Mouse (Mus musculus) liver, adult 2 months (tissue): ENCODE results near the gene Vmn1r24. TPM values are rescaled to one million over a fixed set of nuclear protein-coding genes. Genes with fewer than 3 reads are reported as not detected.
"Not testable (repeated sequence)": the region's sequence is repeated elsewhere in the genome, so short reads cannot be mapped to it uniquely, and the experiment has no call there.

ENCODE experiments used
- DNase-seq: peaks from one replicate; pipeline ENCODE4 v3.0.0-alpha.2; 2011; ENCODE audit warnings: low read depth, low spot score; ENCODE audit errors: extremely low read depth
- H3K27ac ChIP-seq: fragments of 200-500 bp; replicated peaks from 2 replicates; pipeline ENCODE4 v1.5.1; 2012; ENCODE audit warnings: low read depth, mild to moderate bottlenecking, control low read depth, inconsistent platforms, low read length; ENCODE audit not compliant: insufficient read depth
- H3K27me3 ChIP-seq: fragments of 200-500 bp; 2 replicates; pipeline ENCODE4 v1.6.1; 2012; ENCODE audit warnings: mild to moderate bottlenecking, moderate library complexity, low read length, inconsistent platforms; ENCODE audit not compliant: control insufficient read depth, insufficient read depth
- H3K36me3 ChIP-seq: fragments of 200-500 bp; 2 replicates; pipeline ENCODE4 v1.6.1; 2012; ENCODE audit warnings: low read length, inconsistent platforms; ENCODE audit not compliant: control insufficient read depth, insufficient read depth
- H3K4me1 ChIP-seq: fragments of 200-500 bp; 2 replicates; pipeline ENCODE4 v1.6.1; 2011; ENCODE audit warnings: low read length; ENCODE audit not compliant: control insufficient read depth, insufficient read depth
- H3K4me3 ChIP-seq: fragments of 200-500 bp; 2 replicates; pipeline ENCODE4 v1.5.1; 2011; ENCODE audit warnings: low read depth, mild to moderate bottlenecking, control low read depth, low read length, moderate library complexity; ENCODE audit not compliant: insufficient read depth
- H3K79me2 ChIP-seq: fragments of 200-500 bp; 2 replicates; pipeline ENCODE4 v1.6.1; 2012; ENCODE audit warnings: inconsistent platforms, mild to moderate bottlenecking, low read length, moderate library complexity; ENCODE audit not compliant: control insufficient read depth, insufficient read depth
- H3K9ac ChIP-seq: fragments of 200-500 bp; 2 replicates; pipeline ENCODE4 v1.6.1; 2012; ENCODE audit warnings: low read depth, mild to moderate bottlenecking, control low read depth, inconsistent platforms, low read length
- CTCF ChIP-seq: fragments of 200-500 bp; IDR thresholded peaks from 2 replicates; pipeline ENCODE4 v1.5.1; 2011; ENCODE audit warnings: low read depth, low read length, control low read depth
- POLR2A ChIP-seq: fragments of 200-500 bp; IDR thresholded peaks from 2 replicates; pipeline ENCODE4 v1.6.1; 2011; ENCODE audit warnings: low read length, control low read depth; ENCODE audit not compliant: insufficient read depth; ENCODE audit errors: extremely low read depth
- WGBS: fragments of 180-500 bp; shearing (Covaris S2); methylation state at CpG from one replicate; pipeline ENCODE4 v1.1.7; 2018; 5-methylcytosine and 5-hydroxymethylcytosine counted together
- polyA plus RNA-seq: library from polyadenylated mRNA; depleted of rRNA; stranded (reverse); fragments of >200 nt; gene quantifications from 2 replicates; pipeline ENCODE4 v1.2.3, GENCODE M21; 2012; rRNA removed
- total RNA-seq: library from RNA; depleted of rRNA; stranded (reverse); fragments of >200 nt; gene quantifications from 2 replicates; pipeline ENCODE4 v1.2.3, GENCODE M21; 2014; rRNA removed

Gene Vmn1r24
- total RNA-seq (not detected in 2 replicates), polyA plus RNA-seq (not detected in 2 replicates)

- not testable (repeated sequence) for DNase-seq, H3K4me1 ChIP-seq, H3K27ac ChIP-seq, H3K4me3 ChIP-seq, H3K27me3 ChIP-seq, H3K9ac ChIP-seq, H3K79me2 ChIP-seq, H3K36me3 ChIP-seq
- WGBS: 71% methylated on average over 1 of the region's 1 CpGs
Measured at GRCm38 (mm10) chr6:57961403-57961802, at the start of gene Vmn1r24. Gene Vmn1r24 (minus strand): TSS chr6:57961503.

- Histone ChIP-seq H3K4me1 (no peaks in the 10 kb centered on the region), H3K79me2 (no peaks in the 10 kb centered on the region), H3K4me3 (no peak within 1 kb of the TSS), H3K27me3 (no peaks in the 10 kb centered on the region), H3K27ac (no peak within 1 kb of the TSS), H3K9ac (no peak within 1 kb of the TSS), H3K36me3 (no peaks in the 10 kb centered on the region)
- TF ChIP-seq POLR2A: no peak
- no peak for TF ChIP-seq CTCF
- WGBS: 54% methylated on average over 3 of the region's 3 CpGs
- no peak for DNase-seq
Measured at GRCm38 (mm10) chr6:57980710-57981109, 19.4 kb upstream of the Vmn1r24 start, which contains the start of gene Vmn1r25. Gene Vmn1r25 (minus strand): TSS chr6:57980810.

GRCm38 (mm10) chr6:57926738-57927137 lies 34.6 kb downstream of the Vmn1r24 start, which contains the start of gene Vmn1r23:
Gene Vmn1r23 (minus strand): TSS chr6:57926838.
- no peaks in the 10 kb centered on the region for H3K36me3 ChIP-seq
- no peaks in the 10 kb centered on the region for H3K27me3 ChIP-seq
- no peak within 1 kb of the TSS for H3K9ac ChIP-seq
- WGBS: 81% methylated on average over 1 of the region's 1 CpGs
- H3K79me2 ChIP-seq: no peaks in the 10 kb centered on the region
- TF ChIP-seq POLR2A: no peak
- TF ChIP-seq CTCF: no peak
- no peak within 1 kb of the TSS for H3K4me3 ChIP-seq
- no peaks in the 10 kb centered on the region for H3K4me1 ChIP-seq
- DNase-seq: no peak
- no peak within 1 kb of the TSS for H3K27ac ChIP-seq

GRCm38 (mm10) chr6:57907928-57908327 lies 53.4 kb downstream of the Vmn1r24 start, which contains the start of gene Vmn1r22:
Gene Vmn1r22 (minus strand): TSS chr6:57908028.
- H3K4me3 ChIP-seq: no peak within 1 kb of the TSS
- H3K4me1 ChIP-seq: no peaks in the 10 kb centered on the region
- no peaks in the 10 kb centered on the region for H3K27me3 ChIP-seq
- TF ChIP-seq CTCF (no peak), POLR2A (no peak)
- no peak for DNase-seq
- no peaks in the 10 kb centered on the region for H3K79me2 ChIP-seq
- H3K27ac ChIP-seq: no peak within 1 kb of the TSS
- no peaks in the 10 kb centered on the region for H3K36me3 ChIP-seq
- WGBS: 60% methylated on average over 1 of the region's 1 CpGs
- H3K9ac ChIP-seq: no peak within 1 kb of the TSS

Other genes with a start within 250 kb of the Vmn1r24 start
- 3.0 and 3.9 TPM in 2 replicates for gene Vopp1, start 136.3 kb downstream of the Vmn1r24 start, total RNA-seq
- 1.4 and 1.6 TPM in 2 replicates for gene Vopp1, start 136.3 kb downstream of the Vmn1r24 start, polyA plus RNA-seq
- not detected in 2 replicates for gene Vmn1r21, start 111.2 kb downstream of the Vmn1r24 start, total RNA-seq
- not detected in 2 replicates for gene Vmn1r21, start 111.2 kb downstream of the Vmn1r24 start, polyA plus RNA-seq
- gene Vmn1r22, start 53.5 kb downstream of the Vmn1r24 start, total RNA-seq: not detected in 2 replicates
- gene Vmn1r22, start 53.5 kb downstream of the Vmn1r24 start, polyA plus RNA-seq: not detected in 2 replicates
- not detected in 2 replicates for gene Vmn1r23, start 34.7 kb downstream of the Vmn1r24 start, total RNA-seq
- gene Vmn1r23, start 34.7 kb downstream of the Vmn1r24 start, polyA plus RNA-seq: not detected in 2 replicates
- not detected in 2 replicates for gene Vmn1r25, start 19.3 kb upstream of the Vmn1r24 start, total RNA-seq
- not detected in 2 replicates for gene Vmn1r25, start 19.3 kb upstream of the Vmn1r24 start, polyA plus RNA-seq
- gene Vmn1r26, start 53.7 kb upstream of the Vmn1r24 start, total RNA-seq: not detected in 2 replicates
- gene Vmn1r26, start 53.7 kb upstream of the Vmn1r24 start, polyA plus RNA-seq: not detected in 2 replicates